In the genomic region with DNA sequence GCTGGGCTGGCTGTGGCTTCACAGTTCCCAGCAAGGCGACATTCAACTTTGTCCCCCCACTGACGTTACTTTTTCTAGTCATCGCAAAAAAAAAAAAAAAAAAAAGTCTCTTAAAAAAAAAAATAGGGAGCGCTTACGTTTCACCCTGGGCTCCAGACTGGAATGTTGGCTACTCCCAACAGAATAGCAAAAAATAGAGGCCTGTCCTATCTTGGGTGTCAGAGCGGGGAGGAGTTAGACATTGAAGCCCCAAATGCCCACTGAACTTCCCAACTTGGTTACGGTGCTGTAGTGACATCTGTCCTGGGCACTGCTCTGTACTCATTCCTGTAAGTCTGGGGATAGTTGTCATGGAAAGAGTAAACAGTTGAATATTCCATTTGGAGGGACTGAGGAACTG, we compare ENCODE assay signal across 7 mouse cellular contexts. TPM values are rescaled to one million over a fixed set of nuclear protein-coding genes. Genes with fewer than 3 reads are reported as not detected.
A peak's percentile ranks its signal among the peaks of the same experiment; 100 is the strongest.
DNase-seq lines count a peak whose midpoint lies in the region; ATAC-seq and TF ChIP-seq lines count a peak whose summit lies in the region.

No protein-coding gene starts in this region.

- peak overlapping the region; percentile 96 for H3K9ac ChIP-seq in ES-Bruce4 (ENCODE audit: low read depth, poor library complexity, severe bottlenecking)
- H3K9ac ChIP-seq in forebrain, embryonic 16.5 days (replicated peaks; ENCODE audit: low read depth, low read length) = peak overlapping the region; percentile 95
- peak overlapping the region; percentile 99 for H3K9ac ChIP-seq in kidney, postnatal 0 days (ENCODE audit: low read depth, low read length)

- H3K36me3 ChIP-seq in ES-Bruce4 (ENCODE audit: control insufficient read depth, insufficient read depth, low read length, poor library complexity, severe bottlenecking) = no peaks in the 10 kb centered on the region
- no peaks in the 10 kb centered on the region for H3K36me3 ChIP-seq in forebrain, embryonic 16.5 days (ENCODE audit: control insufficient read depth, insufficient read depth)
- H3K36me3 ChIP-seq in kidney, postnatal 0 days (ENCODE audit: insufficient read depth, low read length) = no peaks in the 10 kb centered on the region
- peaks cover 11% of the 10 kb centered on the region for H3K36me3 ChIP-seq in megakaryocyte, embryonic 14.5 days (replicated peaks; ENCODE audit: low read length)

- DNase-seq in ZHBTc4 (ENCODE audit: low read depth, low spot score) = peak; percentile 58
- peak; percentile 74 for DNase-seq in kidney, postnatal 0 days (ENCODE audit: low spot score)
- DNase-seq in layer of hippocampus, postnatal 14 days (ENCODE audit: low spot score in 2 of 2) = no peak
- no peak for DNase-seq in urinary bladder, postnatal 25 days (ENCODE audit: low spot score)

- no peak for TF ChIP-seq CTCF in ES-Bruce4 (IDR thresholded peaks at IDR 0.05; ENCODE audit: low read depth, low read length)
- no peak for TF ChIP-seq CTCF in kidney, postnatal 0 days (IDR thresholded peaks at IDR 0.05; ENCODE audit: low read depth)

- peak overlapping the region; percentile 70 for H3K4me3 ChIP-seq in ES-Bruce4 (ENCODE audit: low read depth, low read length)
- H3K4me3 ChIP-seq in forebrain, embryonic 16.5 days (replicated peaks; ENCODE audit: low read length) = peak overlapping the region; percentile 98
- peak overlapping the region; percentile 98 for H3K4me3 ChIP-seq in kidney, postnatal 0 days (replicated peaks; ENCODE audit: low read depth, low read length)
- H3K4me3 ChIP-seq in megakaryocyte, embryonic 14.5 days (replicated peaks) = peak overlapping the region; percentile 95

- no peak for ATAC-seq in forebrain, embryonic 16.5 days
- ATAC-seq in kidney, postnatal 0 days (replicated peaks; ENCODE audit: low FRiP score, low read depth) = no peak

- no peak for TF ChIP-seq EP300 in ES-Bruce4 (IDR thresholded peaks at IDR 0.05; ENCODE audit: insufficient read depth, low read depth, low read length)

- TF ChIP-seq POLR2A in ES-Bruce4 (IDR thresholded peaks at IDR 0.05; ENCODE audit: insufficient read depth, low read length) = no peak

- H3K4me2 ChIP-seq in forebrain, embryonic 16.5 days (ENCODE audit: low read length) = peak overlapping the region; percentile 59
- H3K4me2 ChIP-seq in kidney, postnatal 0 days (ENCODE audit: low read length) = peak overlapping the region; percentile 81

- H3K27ac ChIP-seq in ES-Bruce4 (ENCODE audit: insufficient read depth, low read length) = no peak overlapping the region
- H3K27ac ChIP-seq in forebrain, embryonic 16.5 days (ENCODE audit: low read length) = no peak overlapping the region
- H3K27ac ChIP-seq in kidney, postnatal 0 days = peak overlapping the region; percentile 95; the same call in 1 of the 2 replicates

- 2% methylated on average over 7 of the region's 7 CpGs for WGBS in forebrain, embryonic 16.5 days
- WGBS in kidney, postnatal 0 days = 2% methylated on average over 7 of the region's 7 CpGs

- H3K9me3 ChIP-seq in ES-Bruce4 (replicated peaks; ENCODE audit: control insufficient read depth, insufficient read depth, low read length, poor library complexity, severe bottlenecking) = no peaks in the 10 kb centered on the region
- no peaks in the 10 kb centered on the region for H3K9me3 ChIP-seq in forebrain, embryonic 16.5 days (ENCODE audit: control insufficient read depth, low read length)
- H3K9me3 ChIP-seq in kidney, postnatal 0 days (replicated peaks; ENCODE audit: low read length) = no peaks in the 10 kb centered on the region
- no peaks in the 10 kb centered on the region for H3K9me3 ChIP-seq in megakaryocyte, embryonic 14.5 days

- no peaks in the 10 kb centered on the region for H3K27me3 ChIP-seq in ES-Bruce4 (ENCODE audit: control insufficient read depth, insufficient read depth, low read length, poor library complexity, severe bottlenecking)
- no peaks in the 10 kb centered on the region for H3K27me3 ChIP-seq in forebrain, embryonic 16.5 days (replicated peaks; ENCODE audit: control insufficient read depth, insufficient read depth, low read length)
- no peaks in the 10 kb centered on the region for H3K27me3 ChIP-seq in kidney, postnatal 0 days (ENCODE audit: insufficient read depth, low read length)
- H3K27me3 ChIP-seq in megakaryocyte, embryonic 14.5 days (replicated peaks) = no peaks in the 10 kb centered on the region

- peaks cover 5% of the 10 kb centered on the region for H3K4me1 ChIP-seq in ES-Bruce4 (ENCODE audit: control insufficient read depth, insufficient read depth, low read length)
- H3K4me1 ChIP-seq in forebrain, embryonic 16.5 days (replicated peaks; ENCODE audit: control insufficient read depth, insufficient read depth, low read length) = peaks cover 13% of the 10 kb centered on the region
- peaks cover 12% of the 10 kb centered on the region for H3K4me1 ChIP-seq in kidney, postnatal 0 days (replicated peaks; ENCODE audit: insufficient read depth, low read length)
- H3K4me1 ChIP-seq in megakaryocyte, embryonic 14.5 days = peaks cover 46% of the 10 kb centered on the region

RNA-seq across cellular contexts. Expression of a gene that starts 0.8 kb away (rescaled TPM):
- polyA plus RNA-seq in ES-Bruce4 (2011; ENCODE audit: insufficient read depth, insufficient read length, low read depth, missing spikeins) = 32.4 and 33.2 TPM in 2 replicates
- polyA plus RNA-seq in forebrain, embryonic 16.5 days (2015; fragmentation: Nextera tagmentation; extraction: Ambion mirVana) = 19.4 and 23.5 TPM in 2 replicates
- 43.1 and 46.3 TPM in 2 replicates for polyA plus RNA-seq in kidney, postnatal 0 days (2015; fragmentation: Nextera tagmentation; extraction: Ambion mirVana)
- polyA plus RNA-seq in megakaryocyte, embryonic 14.5 days (2012; ENCODE audit: insufficient read depth, low replicate concordance) = 0.83 and 3.5 TPM in 2 replicates
- total RNA-seq in layer of hippocampus, postnatal 14 days (2021) = 10 to 100 TPM; 35.1 to 39.3 TPM

RNA-seq across cellular contexts. Expression of a gene that starts 13.3 kb away (rescaled TPM):
- 47.2 and 57.6 TPM in 2 replicates for polyA plus RNA-seq in ES-Bruce4 (2011; ENCODE audit: insufficient read depth, insufficient read length, low read depth, missing spikeins)
- 42.3 and 46.7 TPM in 2 replicates for polyA plus RNA-seq in forebrain, embryonic 16.5 days (2015; fragmentation: Nextera tagmentation; extraction: Ambion mirVana)
- polyA plus RNA-seq in kidney, postnatal 0 days (2015; fragmentation: Nextera tagmentation; extraction: Ambion mirVana) = 10.3 and 10.7 TPM in 2 replicates
- polyA plus RNA-seq in megakaryocyte, embryonic 14.5 days (2012; ENCODE audit: insufficient read depth, low replicate concordance) = 0.31 and 0.70 TPM in 2 replicates
- total RNA-seq in layer of hippocampus, postnatal 14 days (2021) = 100 to 1,000 TPM in 1 of 2 experiments, 10 to 100 TPM in 1; 92.5 to 103 TPM

Comparison
In these comparisons a context has a peak if more than half of its experiments do, and no peak if none do; other contexts are left out.
1. DNase-seq: peak in ZHBTc4 (single experiment) and kidney, postnatal 0 days (single experiment); none in layer of hippocampus, postnatal 14 days (0 of 2) and urinary bladder, postnatal 25 days (single experiment).
2. Peak in every context shown above with its lines, with median percentiles within 50 percentile points of each other: H3K4me3 ChIP-seq and H3K9ac ChIP-seq.